Mouse (Mus musculus) liver, embryonic 14.5 days (tissue): ENCODE data around the gene Cdc14b. TPM values are rescaled to one million over a fixed set of nuclear protein-coding genes. Genes with fewer than 3 reads are reported as not detected.

Source experiments
- ATAC-seq: fragments of 200-750 bp; cut with Nextera tagmentation; 2 replicates; pipeline ENCODE4 v1.8.0; 2017; ENCODE audit warnings: moderate number of reproducible peaks, mild to moderate bottlenecking, moderate library complexity; ENCODE audit not compliant: insufficient read depth
- DNase-seq, 3 experiments: peaks; one replicate each; pipeline ENCODE4 v3.0.0-alpha.2; 2012 to 2013; ENCODE audit warnings: low read depth in 3 of 3, low spot score in 3 of 3
- H3K27ac ChIP-seq: fragments of 300-500 bp; sonication (generic); 2 replicates; pipeline ENCODE4 v1.5.1; 2014; ENCODE audit warnings: moderate library complexity, mild to moderate bottlenecking, control low read depth, inconsistent platforms
- H3K27me3 ChIP-seq: fragments of 300-500 bp; sonication (generic); 2 replicates; pipeline ENCODE4 v1.6.1; 2014; ENCODE audit warnings: mild to moderate bottlenecking, low read length, moderate library complexity; ENCODE audit not compliant: control insufficient read depth, insufficient read depth
- H3K36me3 ChIP-seq: fragments of 300-500 bp; sonication (generic); replicated peaks from 2 replicates; pipeline ENCODE4 v1.6.1; 2014; ENCODE audit warnings: low read depth; ENCODE audit not compliant: control insufficient read depth, insufficient read depth
- H3K4me1 ChIP-seq, 2 experiments: fragments of 200-500 bp in 1 of 2; fragments of 300-500 bp in 1 of 2; sonication (generic) in 1 of 2; replicated peaks; 2 replicates each; pipeline ENCODE4 v1.6.1; 2012 to 2014; ENCODE audit warnings: antibody characterized with exemption in 1 of 2, inconsistent platforms in 1 of 2, low read length in 1 of 2; ENCODE audit not compliant: control insufficient read depth in 2 of 2, insufficient read depth in 2 of 2
- H3K4me2 ChIP-seq: fragments of 300-500 bp; sonication (generic); 2 replicates; pipeline ENCODE4 v1.6.1; 2014; ENCODE audit warnings: low read depth, mild to moderate bottlenecking, control low read depth, moderate library complexity
- H3K4me3 ChIP-seq, 2 experiments: fragments of 200-500 bp in 1 of 2; fragments of 300-500 bp in 1 of 2; sonication (generic) in 1 of 2; 2 replicates each; pipeline ENCODE4 v1.5.1; 2012 to 2014; ENCODE audit warnings: low read depth in 2 of 2, low read length in 2 of 2, mild to moderate bottlenecking in 2 of 2, control low read depth in 1 of 2, inconsistent platforms in 1 of 2, moderate library complexity in 1 of 2; ENCODE audit not compliant: insufficient read depth in 1 of 2
- H3K9ac ChIP-seq: fragments of 300-500 bp; sonication (generic); replicated peaks from 2 replicates; pipeline ENCODE4 v1.6.1; 2014; ENCODE audit warnings: mild to moderate bottlenecking, control low read depth, moderate library complexity
- H3K9me3 ChIP-seq: fragments of 300-500 bp; sonication (generic); 2 replicates; pipeline ENCODE4 v1.6.1; 2016; ENCODE audit warnings: low read length, mixed read lengths; ENCODE audit not compliant: control insufficient read depth
- CTCF ChIP-seq: IDR thresholded peaks from 2 replicates; pipeline ENCODE4 v1.5.1; 2016; ENCODE audit warnings: antibody characterized with exemption, low read depth, control low read depth
- EP300 ChIP-seq: IDR thresholded peaks from 2 replicates; pipeline ENCODE4 v1.6.1; 2016; ENCODE audit warnings: antibody characterized with exemption, low read depth
- WGBS: fragments of 180-500 bp; shearing (Covaris S2); extraction: QIAGEN DNeasy Blood & Tissue Kit; methylation state at CpG from one replicate; pipeline ENCODE4 v1.1.7; 2014; ENCODE audit not compliant: insufficient replicate concordance; 5-methylcytosine and 5-hydroxymethylcytosine counted together
- polyA plus RNA-seq, 2 experiments: library from polyadenylated mRNA; depleted of rRNA in 1 of 2; stranded (reverse) in 1 of 2; unstranded in 1 of 2; fragments of >200 nt; fragmentation: Nextera tagmentation in 1 of 2; extraction: Ambion mirVana in 1 of 2; gene quantifications; 2 replicates each; pipeline versions ENCODE4 v1.2.1 to v1.2.3; 2012 to 2014

The Cdc14b gene
- polyA plus RNA-seq, 2 experiments: 4.1 to 5.6 TPM

DNA sequence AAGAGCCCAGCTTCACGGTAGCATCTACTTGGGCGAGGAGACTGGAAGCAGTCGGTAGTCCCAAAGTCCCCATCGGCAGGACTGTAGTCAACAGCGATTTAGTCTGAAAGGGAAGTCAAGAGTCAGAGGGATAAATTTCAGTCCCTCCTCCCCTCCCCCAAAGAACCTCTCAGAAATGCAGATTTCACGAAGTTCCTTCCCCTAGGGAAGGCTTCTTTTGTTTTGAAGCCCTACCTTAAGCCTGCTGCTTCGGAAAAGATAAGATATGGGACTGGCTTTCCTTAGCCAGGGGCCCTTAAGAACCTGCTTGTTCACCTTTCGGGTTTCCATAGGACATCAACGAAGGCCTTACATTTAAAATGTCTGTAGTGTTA is 651 bp upstream of the Cdc14b start:
- peaks cover 32% of the 10 kb centered on the region for H3K27me3 ChIP-seq
- 9% methylated on average over 9 of the region's 9 CpGs for whole genome bisulfite sequencing
- peak overlapping the region; percentile 56 for H3K9ac ChIP-seq
- peak overlapping the region; percentile 98 for H3K4me2 ChIP-seq
- no peaks in the 10 kb centered on the region for H3K36me3 ChIP-seq
- DNase-seq (no peak), ATAC-seq (0 out of 2 replicates have a peak, but pooled peaks have one; percentile 14)
- peak overlapping the region; percentile 66 to 69 for H3K4me3 ChIP-seq
- TF ChIP-seq CTCF (no peak), EP300 (no peak)
- peaks cover 0 to 13% of the 10 kb centered on the region in 2 experiments; a peak in 2 of 4 replicates for H3K4me1 ChIP-seq
- H3K27ac ChIP-seq: no peak overlapping the region
- H3K9me3 ChIP-seq: no peaks in the 10 kb centered on the region

DNA sequence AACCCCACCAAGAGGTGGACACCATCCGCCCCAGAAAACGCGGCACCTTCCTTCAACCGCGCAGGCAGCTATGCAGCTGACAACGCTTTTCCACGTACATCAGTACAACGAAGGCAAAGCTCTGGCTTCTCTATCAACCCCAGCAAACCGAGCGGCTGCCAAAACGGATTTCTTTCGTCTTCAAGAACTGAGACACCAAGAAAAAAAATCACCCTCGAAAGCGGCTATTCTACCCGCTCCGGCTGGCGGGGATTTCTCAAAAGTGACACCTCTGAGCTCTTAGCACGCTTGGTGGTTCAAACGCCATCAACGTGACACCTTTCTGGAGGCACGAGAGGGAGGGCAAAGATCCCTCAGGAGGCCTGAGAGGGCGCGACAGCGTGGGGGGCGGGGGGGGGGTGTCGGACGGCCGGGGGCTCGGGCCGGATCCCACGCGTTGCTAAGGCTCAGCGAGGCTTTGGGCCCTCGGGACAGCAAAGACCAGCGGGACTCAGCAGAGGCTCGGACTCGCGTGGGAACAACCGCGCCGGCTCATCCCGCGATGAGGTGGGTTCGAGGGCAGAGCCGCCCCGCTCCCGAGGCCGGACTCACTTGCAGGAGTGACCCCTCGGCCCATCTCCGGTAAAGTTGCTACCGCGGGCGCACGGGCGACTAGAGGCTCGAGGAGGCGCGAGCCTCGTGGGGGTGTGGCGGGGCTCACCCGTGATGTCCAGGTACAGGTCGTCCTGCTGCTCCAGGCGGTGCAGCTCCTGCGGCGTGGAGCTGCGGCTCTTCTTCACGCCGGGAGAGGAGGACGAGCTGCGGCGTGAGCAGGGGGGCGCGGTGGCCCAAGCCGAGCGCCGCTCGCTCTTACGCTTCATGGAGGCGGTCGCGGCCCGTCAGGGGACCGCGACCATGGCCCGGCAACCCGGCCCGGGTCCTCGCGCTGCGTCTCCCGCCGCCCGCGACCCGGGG is 922 bp downstream of the Cdc14b start:
- ATAC-seq (peak; percentile 50), DNase-seq (no peak)
- H3K27ac ChIP-seq: no peak overlapping the region
- H3K4me1 ChIP-seq: peaks cover 0 to 13% of the 10 kb centered on the region in 2 experiments; a peak in 2 of 4 replicates
- H3K4me2 ChIP-seq: peak overlapping the region; percentile 98
- no peaks in the 10 kb centered on the region for H3K36me3 ChIP-seq
- no peak for TF ChIP-seq CTCF
- no peak for TF ChIP-seq EP300
- H3K9me3 ChIP-seq: no peaks in the 10 kb centered on the region
- peaks cover 32% of the 10 kb centered on the region for H3K27me3 ChIP-seq
- H3K9ac ChIP-seq: peak overlapping the region; percentile 35
- WGBS: under 1% methylated on average over 91 of the region's 95 CpGs
- H3K4me3 ChIP-seq: peak overlapping the region; percentile 66 to 69

DNA sequence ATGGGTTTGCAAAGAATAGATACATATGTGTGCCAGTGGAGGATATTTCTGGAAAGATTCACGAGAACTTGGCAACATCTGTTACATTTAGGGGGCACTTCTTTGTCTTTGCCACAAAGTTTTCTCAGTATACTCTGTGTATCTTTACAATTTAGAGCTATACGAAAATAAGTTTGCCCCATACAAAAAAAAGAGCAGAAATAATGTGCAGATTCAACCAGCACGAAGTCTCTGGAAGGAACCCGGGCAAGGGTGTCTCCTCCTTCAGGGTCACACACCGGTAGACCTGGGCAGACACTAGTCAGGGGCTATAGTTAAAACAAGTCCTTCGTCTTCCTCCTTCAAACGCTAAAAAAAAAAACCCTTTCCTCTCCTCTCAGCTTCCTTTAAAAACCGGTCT is 1.7 kb downstream of the Cdc14b start:
- no peak overlapping the region for H3K27ac ChIP-seq
- no peak for TF ChIP-seq EP300
- TF ChIP-seq CTCF: no peak
- H3K27me3 ChIP-seq: peaks cover 32% of the 10 kb centered on the region
- WGBS: 33% methylated on average over 8 of the region's 8 CpGs
- no peaks in the 10 kb centered on the region for H3K9me3 ChIP-seq
- H3K4me1 ChIP-seq: peaks cover 0 to 13% of the 10 kb centered on the region in 2 experiments; a peak in 2 of 4 replicates
- H3K9ac ChIP-seq: no peak overlapping the region
- no peak for ATAC-seq
- DNase-seq: no peak
- H3K36me3 ChIP-seq: no peaks in the 10 kb centered on the region
- no peak overlapping the region for H3K4me3 ChIP-seq
- H3K4me2 ChIP-seq: peak overlapping the region; percentile 98

DNA sequence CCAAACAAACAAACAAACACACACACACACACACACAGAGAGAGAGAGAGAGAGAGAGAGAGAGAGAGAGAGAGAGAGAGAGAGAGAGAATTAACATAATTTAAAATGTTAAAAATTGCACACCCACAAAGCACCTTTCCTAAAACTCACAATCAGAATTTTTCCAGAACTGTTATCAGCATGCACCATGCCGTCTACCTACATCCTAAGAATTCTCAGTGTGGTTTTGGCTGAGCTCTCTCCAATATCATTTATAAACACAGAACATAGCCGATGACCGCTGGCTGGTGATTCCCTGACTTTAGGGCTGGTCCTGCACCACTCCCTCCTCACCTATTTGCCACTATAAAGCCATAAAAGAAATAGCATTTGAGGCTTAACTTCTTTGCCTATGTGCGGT is 6.7 kb downstream of the Cdc14b start:
- WGBS: 40% methylated on average over 4 of the region's 4 CpGs
- Histone ChIP-seq H3K27me3 (peaks cover 12% of the 10 kb centered on the region), H3K9ac (no peak overlapping the region), H3K9me3 (no peaks in the 10 kb centered on the region), H3K4me1 (no peaks in the 10 kb centered on the region), H3K36me3 (no peaks in the 10 kb centered on the region), H3K27ac (no peak overlapping the region), H3K4me3 (no peak overlapping the region), H3K4me2 (no peak overlapping the region)
- TF ChIP-seq CTCF (no peak), EP300 (no peak)
- no peak for DNase-seq
- no peak for ATAC-seq

DNA sequence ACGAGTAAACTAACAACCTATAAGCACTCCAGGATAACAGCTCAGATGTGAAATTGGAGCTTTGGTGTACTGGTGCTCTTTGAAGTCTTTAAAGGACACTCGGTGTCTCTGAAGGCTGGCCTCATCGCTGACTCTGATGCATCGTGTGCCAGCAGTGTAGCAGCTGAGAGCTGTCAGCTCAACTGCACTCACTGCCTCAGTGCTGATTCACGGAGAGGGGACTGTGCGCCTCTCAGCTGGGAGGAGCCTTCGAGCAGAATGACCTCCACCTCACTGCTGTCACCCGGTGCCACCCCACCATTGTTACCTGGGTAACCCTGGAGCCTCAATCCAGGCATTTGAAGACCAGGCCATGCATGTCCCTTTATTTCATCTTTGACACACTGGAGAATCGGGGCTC is 7.9 kb downstream of the Cdc14b start:
- H3K9me3 ChIP-seq: no peaks in the 10 kb centered on the region
- H3K36me3 ChIP-seq: no peaks in the 10 kb centered on the region
- peaks cover 3% of the 10 kb centered on the region for H3K27me3 ChIP-seq
- no peak for TF ChIP-seq EP300
- no peak for TF ChIP-seq CTCF
- 53% methylated on average over 9 of the region's 9 CpGs for WGBS
- H3K9ac ChIP-seq: no peak overlapping the region
- DNase-seq: no peak
- ATAC-seq: no peak
- no peak overlapping the region for H3K27ac ChIP-seq
- H3K4me1 ChIP-seq: no peaks in the 10 kb centered on the region
- H3K4me2 ChIP-seq: no peak overlapping the region
- no peak overlapping the region for H3K4me3 ChIP-seq
